Mouse (Mus musculus): Measurements from ENCODE around the gene Zfp462. TPM values are rescaled to one million over a fixed set of nuclear protein-coding genes. Genes with fewer than 3 reads are reported as not detected.

The Zfp462 gene
- polyA plus RNA-seq, 1 experiment from 2014 or later = 3.6 TPM

DNA sequence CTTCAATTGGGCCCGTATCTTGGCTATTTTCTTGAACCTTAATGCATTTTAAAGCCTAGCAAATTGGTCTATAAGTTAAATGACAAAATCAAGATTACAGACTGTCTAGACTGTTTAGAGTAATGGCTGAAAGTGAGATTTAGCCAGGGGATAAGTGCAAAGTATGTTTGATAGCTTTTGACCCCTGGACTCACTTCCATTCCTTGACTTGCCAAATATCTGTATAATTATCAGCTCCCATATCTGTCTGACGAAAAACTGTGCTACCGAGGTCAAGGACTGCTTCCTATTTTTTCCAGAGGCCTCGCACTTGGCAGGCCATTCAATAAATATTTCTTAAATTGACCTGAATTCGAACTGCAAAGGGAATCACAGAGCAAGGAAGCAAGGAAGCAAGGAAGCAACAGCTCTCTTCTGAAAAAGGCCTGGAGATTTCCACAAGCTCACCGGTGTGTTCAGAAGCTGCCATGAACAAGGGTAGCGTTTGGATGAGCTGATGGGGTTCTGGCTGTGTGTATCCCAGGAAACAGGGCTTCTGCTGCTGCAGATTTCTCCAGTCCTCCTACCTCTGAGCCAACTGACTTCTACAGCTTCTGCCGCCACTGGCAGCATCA is 87.6 kb downstream of the Zfp462 start:
- Histone ChIP-seq H3K9me3 (no peaks in the 10 kb centered on the region), H3K4me3 (no peak overlapping the region), H3K9ac (no peak overlapping the region), H3K4me2 (no peak overlapping the region), H3K4me1 (peaks cover 12% of the 10 kb centered on the region), H3K27me3 (no peaks in the 10 kb centered on the region), H3K36me3 (0 out of 2 replicates have a peak, but pooled peaks cover 5% of the 10 kb centered on the region), H3K27ac (no peak overlapping the region)
- ATAC-seq (ENCODE audit: borderline replicate concordance, extremely low read depth, low FRiP score, low TSS enrichment) = no peak
- 37% methylated on average over 8 of the region's 8 CpGs for WGBS

DNA sequence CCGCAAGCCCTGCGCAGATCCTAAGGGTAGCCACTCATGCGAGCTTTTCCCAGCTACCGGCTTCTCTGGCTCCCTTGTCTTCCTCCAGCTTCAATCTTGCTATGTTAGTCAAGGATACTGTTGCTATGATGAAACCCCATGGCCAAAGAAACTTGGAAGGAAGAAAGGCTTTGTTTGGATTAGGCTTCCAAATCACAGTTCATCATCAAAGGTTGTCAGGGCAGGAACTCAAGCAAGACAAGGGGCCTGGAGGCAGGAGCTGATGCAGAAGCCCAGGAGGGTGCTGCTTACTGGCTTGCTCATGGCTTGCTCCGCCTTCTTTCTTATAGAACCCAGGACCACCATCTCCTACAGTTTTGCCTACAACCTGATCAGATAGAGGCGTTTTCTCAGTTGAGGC is 88.6 kb downstream of the Zfp462 start:
- no peaks in the 10 kb centered on the region for H3K27me3 ChIP-seq
- no peak overlapping the region for H3K9ac ChIP-seq
- 79% methylated on average over 6 of the region's 6 CpGs for WGBS
- H3K4me3 ChIP-seq = no peak overlapping the region
- no peak overlapping the region for H3K27ac ChIP-seq
- peaks cover 12% of the 10 kb centered on the region for H3K4me1 ChIP-seq
- no peak overlapping the region for H3K4me2 ChIP-seq
- no peak for ATAC-seq (ENCODE audit: borderline replicate concordance, extremely low read depth, low FRiP score, low TSS enrichment)
- H3K36me3 ChIP-seq = 0 out of 2 replicates have a peak, but pooled peaks cover 7% of the 10 kb centered on the region
- no peaks in the 10 kb centered on the region for H3K9me3 ChIP-seq

DNA sequence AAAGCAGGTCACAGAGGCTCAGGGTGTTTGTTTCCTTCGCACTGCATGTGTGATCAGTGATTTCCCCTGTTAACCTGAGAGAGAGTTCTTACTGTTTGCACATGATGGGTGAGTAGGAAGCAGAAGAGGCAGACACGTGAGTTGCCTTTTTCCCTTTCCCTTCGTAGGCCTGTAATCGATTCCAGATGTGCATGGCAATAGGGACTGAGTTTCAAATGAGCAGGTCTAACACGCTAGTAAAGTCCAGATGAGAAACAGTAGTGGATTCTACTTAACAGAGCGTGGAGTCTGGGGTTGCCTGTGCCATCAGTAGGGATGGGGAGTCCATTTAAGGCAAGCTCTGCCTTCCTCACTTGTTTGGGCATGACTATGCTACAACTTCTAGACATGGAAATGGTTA is 93.3 kb downstream of the Zfp462 start:
- Histone ChIP-seq H3K27ac (no peak overlapping the region), H3K36me3 (0 out of 2 replicates have a peak, but pooled peaks cover 7% of the 10 kb centered on the region), H3K9ac (no peak overlapping the region), H3K4me3 (no peak overlapping the region), H3K27me3 (no peaks in the 10 kb centered on the region), H3K4me2 (no peak overlapping the region), H3K9me3 (no peaks in the 10 kb centered on the region), H3K4me1 (peaks cover 5% of the 10 kb centered on the region; the same call in 1 of the 2 replicates)
- ATAC-seq (ENCODE audit: borderline replicate concordance, extremely low read depth, low FRiP score, low TSS enrichment) = no peak
- 86% methylated on average over 6 of the region's 6 CpGs for WGBS

DNA sequence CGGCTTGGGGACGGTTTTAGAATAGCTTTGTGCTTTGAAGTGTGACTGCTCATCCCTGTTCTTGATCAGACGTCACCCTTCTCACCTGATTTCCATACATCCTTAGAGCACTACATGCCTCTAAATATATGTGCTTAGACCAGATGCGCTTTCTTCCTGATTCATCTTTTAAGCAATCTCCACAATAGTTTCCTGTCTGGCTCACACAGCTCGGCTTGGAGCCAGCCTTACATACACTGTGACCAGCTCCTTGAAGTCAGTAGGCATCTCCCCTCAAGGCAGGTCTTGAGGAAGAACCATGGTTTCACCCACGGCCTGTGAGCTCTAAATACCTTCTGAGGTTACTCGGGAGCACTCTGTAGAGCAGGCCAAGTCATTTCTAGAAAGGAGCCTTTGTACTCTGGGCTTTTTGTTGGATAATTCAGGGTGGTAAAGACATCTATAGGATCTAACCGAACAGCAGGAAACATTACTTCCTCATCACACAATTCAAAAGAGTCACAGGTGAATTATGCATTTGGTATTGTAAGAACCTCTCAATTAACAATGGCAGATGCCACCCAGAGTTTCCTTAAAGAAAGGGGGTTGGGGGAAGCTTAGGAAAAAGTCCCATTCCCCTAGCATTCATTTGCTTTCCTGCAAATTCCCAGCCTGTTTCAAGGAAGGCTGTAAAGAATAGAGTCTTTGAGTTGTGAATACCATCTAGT is 95.6 kb downstream of the Zfp462 start:
- 0 out of 2 replicates have a peak, but pooled peaks cover 4% of the 10 kb centered on the region for H3K36me3 ChIP-seq
- no peak overlapping the region for H3K4me2 ChIP-seq
- 73% methylated on average over 8 of the region's 8 CpGs for WGBS
- H3K4me3 ChIP-seq = no peak overlapping the region
- no peak overlapping the region for H3K27ac ChIP-seq
- no peaks in the 10 kb centered on the region for H3K9me3 ChIP-seq
- H3K9ac ChIP-seq = no peak overlapping the region
- ATAC-seq (ENCODE audit: borderline replicate concordance, extremely low read depth, low FRiP score, low TSS enrichment) = no peak
- no peaks in the 10 kb centered on the region for H3K4me1 ChIP-seq
- no peaks in the 10 kb centered on the region for H3K27me3 ChIP-seq

DNA sequence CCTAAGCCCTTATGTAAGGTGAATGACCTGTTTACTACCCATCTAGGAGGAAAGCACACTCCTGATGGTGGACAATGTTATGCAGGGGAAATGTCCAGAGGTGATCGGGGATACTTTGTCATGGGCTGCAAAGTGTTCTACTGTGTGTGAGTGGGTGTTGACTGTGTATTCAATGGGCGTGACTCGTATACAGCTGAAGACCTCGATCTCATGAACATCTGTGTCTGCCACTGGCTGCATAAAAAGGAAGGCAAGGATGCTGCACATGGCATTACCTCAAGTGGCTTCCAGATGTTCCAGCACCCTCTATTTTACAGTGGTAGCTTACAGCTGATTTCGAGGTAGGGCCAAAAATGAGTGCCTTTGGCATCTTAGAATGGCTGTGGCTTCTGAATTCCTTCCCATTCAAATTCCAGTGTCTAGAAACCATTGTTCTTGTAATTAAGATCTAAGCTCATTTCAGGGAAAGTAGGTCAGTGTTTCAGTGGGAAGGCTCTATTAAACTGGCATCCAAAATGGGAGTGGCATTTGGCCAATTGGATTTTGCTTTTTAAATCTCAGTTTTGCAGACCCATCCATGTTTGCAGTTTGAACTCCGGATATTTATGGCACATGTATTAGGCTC is 96.4 kb downstream of the Zfp462 start:
- no peak overlapping the region for H3K27ac ChIP-seq
- H3K9ac ChIP-seq = no peak overlapping the region
- ATAC-seq (ENCODE audit: borderline replicate concordance, extremely low read depth, low FRiP score, low TSS enrichment) = no peak
- H3K27me3 ChIP-seq = no peaks in the 10 kb centered on the region
- H3K4me3 ChIP-seq = no peak overlapping the region
- 0 out of 2 replicates have a peak, but pooled peaks cover 4% of the 10 kb centered on the region for H3K36me3 ChIP-seq
- no peaks in the 10 kb centered on the region for H3K4me1 ChIP-seq
- H3K9me3 ChIP-seq = no peaks in the 10 kb centered on the region
- H3K4me2 ChIP-seq = no peak overlapping the region
- WGBS = 88% methylated on average over 6 of the region's 6 CpGs

DNA sequence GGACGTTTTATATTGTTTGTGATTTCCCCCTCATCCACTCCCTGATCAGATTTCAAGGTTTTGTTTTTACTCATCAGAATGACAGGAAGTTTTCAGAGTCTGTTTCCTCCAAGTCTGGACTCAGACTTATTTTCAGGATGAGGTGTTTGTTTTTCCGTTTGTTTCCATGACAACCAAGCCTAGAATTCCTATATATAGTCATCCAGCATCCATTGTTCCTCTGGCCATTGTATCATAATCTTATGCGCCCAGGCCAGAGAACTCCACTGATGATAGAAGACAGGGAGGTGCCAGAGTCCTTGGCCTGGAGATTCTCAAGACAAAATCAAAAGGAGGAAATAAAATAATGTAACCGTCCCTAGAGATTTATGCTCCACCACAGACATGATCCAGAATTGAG is 97.7 kb downstream of the Zfp462 start:
- Histone ChIP-seq H3K27ac (0 out of 2 replicates have a peak overlapping the region, but pooled peaks have one; percentile 12), H3K4me2 (no peak overlapping the region), H3K9me3 (no peaks in the 10 kb centered on the region), H3K4me3 (no peak overlapping the region), H3K27me3 (no peaks in the 10 kb centered on the region), H3K36me3 (0 out of 2 replicates have a peak, but pooled peaks cover under 1% of the 10 kb centered on the region), H3K4me1 (peaks cover 8% of the 10 kb centered on the region), H3K9ac (no peak overlapping the region)
- WGBS = 56% methylated on average over 4 of the region's 4 CpGs
- no peak for ATAC-seq (ENCODE audit: borderline replicate concordance, extremely low read depth, low FRiP score, low TSS enrichment)

DNA sequence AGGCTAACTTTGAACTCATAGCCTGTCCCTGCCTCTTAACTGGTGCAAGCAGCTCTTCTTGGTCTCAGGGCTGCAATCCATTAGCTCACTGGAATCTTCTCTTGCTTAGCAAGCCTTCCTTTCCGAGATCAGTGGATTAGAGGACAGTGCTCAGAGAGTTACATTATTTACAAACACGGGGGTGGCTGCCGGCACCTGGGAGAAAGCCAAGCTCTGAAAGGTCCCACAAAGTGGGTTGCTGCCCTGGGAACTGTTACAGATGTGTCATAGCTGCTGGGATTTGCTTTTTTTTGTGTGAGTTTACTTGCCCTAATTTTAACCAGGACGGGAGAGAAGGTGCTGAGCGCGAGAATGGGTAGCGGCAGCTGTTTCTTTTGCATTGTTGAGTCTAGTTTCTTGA is 102.4 kb downstream of the Zfp462 start:
- no peak for ATAC-seq (ENCODE audit: borderline replicate concordance, extremely low read depth, low FRiP score, low TSS enrichment)
- Histone ChIP-seq H3K4me2 (no peak overlapping the region), H3K4me3 (no peak overlapping the region), H3K36me3 (peaks cover 21% of the 10 kb centered on the region), H3K9me3 (no peaks in the 10 kb centered on the region), H3K9ac (no peak overlapping the region), H3K4me1 (peaks cover 8% of the 10 kb centered on the region), H3K27ac (no peak overlapping the region), H3K27me3 (no peaks in the 10 kb centered on the region)
- 46% methylated on average over 7 of the region's 7 CpGs for WGBS

DNA sequence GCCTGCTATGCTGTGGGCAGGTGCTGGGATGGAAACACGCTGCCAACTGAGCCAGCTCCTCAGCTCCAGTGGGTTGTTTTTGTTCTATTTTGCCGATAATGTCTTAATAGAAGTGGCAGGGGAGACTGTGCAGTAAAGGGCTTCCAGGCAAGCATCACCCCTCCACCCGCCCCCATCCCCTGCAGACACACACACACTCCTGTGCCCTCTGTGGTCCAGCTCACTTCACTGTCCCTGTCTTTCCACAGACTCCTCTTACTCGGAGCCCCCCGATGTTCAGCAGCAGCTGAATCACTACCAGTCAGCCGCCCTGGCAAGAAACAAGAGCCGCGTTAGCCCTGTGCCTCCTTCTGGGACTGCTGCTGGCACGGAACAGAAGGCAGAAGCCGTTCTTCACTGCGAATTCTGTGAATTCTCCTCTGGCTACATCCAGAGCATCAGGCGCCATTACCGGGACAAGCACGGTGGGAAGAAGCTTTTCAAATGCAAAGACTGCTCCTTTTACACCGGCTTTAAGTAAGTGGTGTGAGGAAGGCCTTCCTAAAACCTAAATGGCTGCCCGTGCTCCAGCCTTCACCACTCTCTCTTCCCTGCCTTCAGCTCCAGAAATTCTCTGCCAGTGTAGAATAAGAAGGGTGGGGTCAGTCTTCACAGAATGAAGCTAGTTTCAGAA is 105.2 kb downstream of the Zfp462 start:
- H3K4me3 ChIP-seq = no peak overlapping the region
- H3K4me2 ChIP-seq = no peak overlapping the region
- no peaks in the 10 kb centered on the region for H3K9me3 ChIP-seq
- H3K27ac ChIP-seq = no peak overlapping the region
- WGBS = 77% methylated on average over 16 of the region's 16 CpGs
- peaks cover 8% of the 10 kb centered on the region for H3K4me1 ChIP-seq
- no peak for ATAC-seq (ENCODE audit: borderline replicate concordance, extremely low read depth, low FRiP score, low TSS enrichment)
- peaks cover 46% of the 10 kb centered on the region for H3K36me3 ChIP-seq
- H3K27me3 ChIP-seq = no peaks in the 10 kb centered on the region
- no peak overlapping the region for H3K9ac ChIP-seq

DNA sequence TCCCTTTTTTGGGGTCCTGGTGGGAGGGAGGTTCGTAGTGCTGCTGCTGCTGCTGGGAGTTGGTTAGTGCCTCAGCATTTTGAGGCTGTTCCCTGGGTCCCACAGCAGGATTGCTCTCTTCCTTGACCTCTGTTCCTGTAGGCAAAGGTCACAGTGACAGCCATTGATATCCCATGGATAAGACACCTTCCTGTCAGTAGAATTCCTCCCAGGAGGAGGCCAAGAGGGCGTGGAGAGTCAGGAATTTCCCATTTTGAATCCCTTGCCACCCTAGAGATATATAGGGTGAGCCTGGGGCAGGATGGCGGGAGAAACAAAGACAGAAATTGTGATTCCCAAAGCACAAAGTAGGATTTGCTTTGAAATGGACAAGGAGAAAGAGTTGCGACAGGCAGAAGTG is 106.5 kb downstream of the Zfp462 start:
- Histone ChIP-seq H3K4me1 (peaks cover 8% of the 10 kb centered on the region), H3K36me3 (peaks cover 46% of the 10 kb centered on the region), H3K9ac (no peak overlapping the region), H3K27ac (no peak overlapping the region), H3K27me3 (no peaks in the 10 kb centered on the region), H3K9me3 (no peaks in the 10 kb centered on the region), H3K4me3 (no peak overlapping the region), H3K4me2 (no peak overlapping the region)
- 89% methylated on average over 4 of the region's 4 CpGs for WGBS
- no peak for ATAC-seq (ENCODE audit: borderline replicate concordance, extremely low read depth, low FRiP score, low TSS enrichment)

DNA sequence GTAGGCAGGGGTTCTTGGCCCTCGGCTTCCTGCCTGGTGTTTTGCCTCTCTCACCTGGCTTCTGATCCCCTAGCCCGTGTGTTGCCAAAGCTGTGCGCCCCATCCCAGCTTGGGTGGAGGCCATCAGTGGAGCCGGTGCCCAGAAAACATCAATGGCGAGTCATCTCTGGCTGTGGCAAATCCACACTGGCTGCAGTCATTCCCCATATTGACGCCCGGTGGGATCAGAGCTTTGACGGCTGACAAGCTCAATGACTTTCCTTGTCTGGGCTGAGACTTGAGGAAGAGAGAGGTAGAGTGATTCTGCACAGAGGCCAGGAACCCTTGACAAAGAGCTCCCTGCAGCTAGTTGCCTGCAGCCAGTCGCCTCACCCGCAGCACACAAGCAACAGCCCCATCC is 107.8 kb downstream of the Zfp462 start:
- H3K27ac ChIP-seq = no peak overlapping the region
- no peak overlapping the region for H3K4me2 ChIP-seq
- no peaks in the 10 kb centered on the region for H3K27me3 ChIP-seq
- peaks cover 46% of the 10 kb centered on the region for H3K36me3 ChIP-seq
- no peak overlapping the region for H3K4me3 ChIP-seq
- ATAC-seq (ENCODE audit: borderline replicate concordance, extremely low read depth, low FRiP score, low TSS enrichment) = no peak
- H3K4me1 ChIP-seq = no peaks in the 10 kb centered on the region
- H3K9ac ChIP-seq = no peak overlapping the region
- H3K9me3 ChIP-seq = no peaks in the 10 kb centered on the region
- 91% methylated on average over 10 of the region's 10 CpGs for WGBS

DNA sequence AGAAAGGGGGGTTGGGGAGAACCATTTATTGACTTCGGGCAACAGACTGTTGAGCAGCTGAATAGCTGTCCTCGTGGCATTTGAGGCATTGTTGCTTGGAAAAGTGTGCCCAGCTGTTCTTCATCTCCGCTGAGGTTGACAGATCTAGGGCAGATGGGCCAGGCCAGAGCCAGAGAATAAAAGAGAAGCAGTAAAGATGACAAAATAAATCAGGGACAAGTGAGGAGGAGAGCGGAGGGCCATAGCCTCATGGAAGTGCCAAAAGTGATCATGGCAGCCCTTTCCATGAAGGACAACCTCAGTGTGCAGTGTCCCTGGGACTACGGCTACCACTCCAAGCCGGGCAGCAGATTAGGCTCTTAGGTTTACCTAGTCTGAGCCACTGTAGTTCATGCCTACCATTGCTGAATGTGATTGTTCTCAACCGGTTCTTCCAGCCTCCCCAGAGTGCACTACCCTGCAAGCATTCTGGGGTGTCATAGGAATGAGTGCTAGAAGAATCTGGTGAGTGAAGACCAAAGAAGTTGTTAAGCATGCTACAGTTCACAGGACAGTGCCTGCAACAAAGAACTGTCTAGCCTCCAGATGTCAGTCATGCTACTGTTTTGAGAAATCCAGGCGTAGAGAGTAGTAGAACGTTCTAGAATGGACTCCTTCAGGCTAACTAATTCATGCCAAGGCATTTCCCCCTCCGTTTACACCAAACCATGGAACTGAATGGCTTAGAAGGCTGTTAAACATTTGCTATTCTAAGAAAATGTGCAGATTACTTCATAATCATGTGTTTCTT is 113.0 kb downstream of the Zfp462 start:
- no peaks in the 10 kb centered on the region for H3K27me3 ChIP-seq
- H3K9ac ChIP-seq = no peak overlapping the region
- no peaks in the 10 kb centered on the region for H3K9me3 ChIP-seq
- H3K4me1 ChIP-seq = no peaks in the 10 kb centered on the region
- WGBS = 72% methylated on average over 10 of the region's 10 CpGs
- no peak overlapping the region for H3K27ac ChIP-seq
- H3K36me3 ChIP-seq = peaks cover 26% of the 10 kb centered on the region
- no peak overlapping the region for H3K4me3 ChIP-seq
- H3K4me2 ChIP-seq = no peak overlapping the region
- ATAC-seq (ENCODE audit: borderline replicate concordance, extremely low read depth, low FRiP score, low TSS enrichment) = no peak

All from lung, embryonic 15.5 days (tissue).